Mouse (Mus musculus) layer of hippocampus, postnatal 25 days (tissue): ENCODE results near the gene Capns1. TPM values are rescaled to one million over a fixed set of nuclear protein-coding genes. Genes with fewer than 3 reads are reported as not detected.
"Not testable (repeated sequence)": the region's sequence is repeated elsewhere in the genome, so short reads cannot be mapped to it uniquely, and the experiment has no call there.

Experiments used
- DNase-seq, 2 experiments: peaks; one replicate each; pipeline ENCODE4 v3.0.0; 2022; ENCODE audit warnings: mixed read lengths in 2 of 2, low spot score in 1 of 2; ENCODE audit errors: extremely low spot score in 1 of 2
- total RNA-seq, 2 experiments: library from RNA; stranded (reverse); gene quantifications; 2 replicates each; pipeline ENCODE4 v1.2.3; 2021

Gene Capns1
- 100 to 1,000 TPM; 206 to 218 TPM for total RNA-seq

DNA sequence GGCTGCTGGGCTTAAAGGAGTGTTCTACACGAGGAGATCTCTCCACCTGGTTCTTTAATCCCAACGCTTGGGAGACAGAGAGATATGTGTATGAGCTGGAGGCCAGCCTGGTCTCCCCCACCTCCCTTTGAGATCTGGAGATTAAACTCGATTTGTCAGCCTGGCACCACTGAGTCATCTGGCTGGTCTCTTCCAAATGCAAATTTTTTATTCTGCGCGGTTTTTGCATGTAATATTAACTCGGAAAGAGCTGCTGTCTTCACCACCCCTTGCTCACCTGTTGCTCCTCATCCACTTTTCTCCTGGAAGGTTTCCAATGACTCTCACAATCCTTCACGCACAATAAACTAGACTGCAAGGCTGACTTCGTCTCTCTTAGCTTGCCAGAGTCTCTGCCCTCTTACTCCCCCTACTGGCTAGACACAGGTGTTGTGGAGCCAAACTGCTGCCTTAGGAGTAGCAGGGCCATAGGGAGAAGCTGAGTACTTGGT lies at the start of gene Capns1:
Gene Capns1, minus strand, starts transcription at position 331 of the 491 bp plus-strand sequence.
- DNase-seq: peak in 1 of 2 experiments; percentile 53

DNA sequence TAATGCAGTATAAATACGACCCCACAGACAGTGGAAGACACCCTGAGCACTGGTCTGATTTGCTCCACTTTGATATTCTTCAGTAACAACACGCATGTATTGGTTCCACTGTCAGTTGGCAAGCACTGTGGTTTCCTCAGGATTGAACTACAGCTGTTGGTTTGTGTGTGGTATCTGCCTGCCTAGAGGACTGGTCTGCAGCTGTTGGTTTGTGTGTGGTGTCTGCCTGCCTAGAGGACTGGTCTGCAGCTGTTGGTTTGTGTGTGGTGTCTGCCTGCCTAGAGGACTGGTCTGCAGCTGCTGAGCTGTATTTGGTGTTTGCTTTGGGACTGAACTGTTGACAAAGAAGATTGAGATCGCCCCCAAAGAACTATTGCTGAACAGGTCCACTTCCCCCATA lies 38.8 kb upstream of the Capns1 start:
- DNase-seq: not testable (repeated sequence)

- no peak for DNase-seq
Observed at GRCm38 (mm10) chr7:30235625-30236024, 37.0 kb upstream of the Capns1 start, which contains the start of gene Ovol3. Gene Ovol3 (minus strand): TSS chr7:30235725.

- no peak for DNase-seq
Observed at GRCm38 (mm10) chr7:30235091-30235490, 36.5 kb upstream of the Capns1 start.

GRCm38 (mm10) chr7:30234276-30234858 lies 35.8 kb upstream of the Capns1 start:
- no peak for DNase-seq

- DNase-seq: no peak
Observed at GRCm38 (mm10) chr7:30233387-30233786, 34.8 kb upstream of the Capns1 start.

- peak; percentile 15 to 49 for DNase-seq
Observed at GRCm38 (mm10) chr7:30232631-30233148, 34.1 kb upstream of the Capns1 start.

- peak; percentile 96 to 98 for DNase-seq
Observed at GRCm38 (mm10) chr7:30231669-30232454, 33.3 kb upstream of the Capns1 start, which contains the start of the genes Polr2i and Tbcb. Gene Polr2i (plus strand): TSS chr7:30231948. Gene Tbcb (minus strand): TSS chr7:30232272.

DNA sequence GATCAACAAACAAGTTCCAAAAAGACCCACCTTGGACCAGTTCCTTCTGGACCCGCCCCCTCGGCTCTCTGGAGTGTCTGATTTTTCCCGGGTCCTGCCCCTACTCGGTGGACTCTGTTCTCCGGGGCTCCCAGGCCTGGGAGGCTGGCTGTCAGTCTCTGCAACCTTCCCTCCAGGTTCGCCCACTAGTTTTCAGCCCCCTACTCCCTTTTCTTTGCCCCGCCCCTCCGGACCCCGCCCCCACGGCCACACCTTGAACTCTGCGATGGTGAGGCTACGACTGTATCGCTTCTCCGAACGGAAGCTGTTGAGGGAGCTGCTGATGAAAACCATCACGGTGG lies 32.7 kb upstream of the Capns1 start:
- no peak for DNase-seq

DNA sequence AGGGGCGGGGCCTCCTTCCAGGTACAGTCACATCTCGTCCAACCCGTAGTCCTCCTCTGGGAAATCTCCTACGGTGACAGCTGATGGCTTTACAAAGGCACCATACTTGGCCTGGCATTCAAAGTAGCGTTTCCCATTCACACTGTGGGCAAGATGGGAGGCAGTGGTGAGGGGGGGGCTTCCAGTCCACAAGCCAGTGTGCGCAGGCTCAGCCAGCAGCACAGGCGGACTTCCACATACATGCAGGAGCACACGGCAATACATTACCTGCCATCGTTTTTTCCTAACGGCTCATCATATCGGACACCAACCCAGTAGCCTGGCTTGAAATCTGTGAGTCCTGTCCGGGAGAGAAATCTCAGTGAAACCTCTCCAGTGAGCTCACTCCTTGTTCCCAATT lies 25.6 kb upstream of the Capns1 start:
- DNase-seq: no peak

DNA sequence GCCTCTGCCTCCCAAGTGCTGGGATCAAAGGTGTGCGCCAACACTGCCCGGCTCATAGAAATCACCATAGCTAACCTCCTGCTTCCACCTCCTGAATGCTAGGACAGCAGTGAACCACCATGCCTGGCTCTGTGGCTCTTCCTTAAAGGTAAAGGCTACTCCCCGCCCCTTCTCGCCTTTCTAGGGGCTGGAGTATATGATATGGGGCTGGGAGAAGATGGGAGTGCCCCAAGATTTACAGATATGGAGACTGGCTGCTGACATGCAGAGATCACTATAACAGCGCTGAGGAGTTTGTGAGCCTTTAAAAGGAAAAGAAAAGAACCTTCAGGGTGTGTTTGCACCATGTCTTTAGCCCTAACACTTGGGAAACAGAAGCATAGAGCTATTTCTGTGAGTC lies 23.6 kb upstream of the Capns1 start:
- no peak for DNase-seq

- DNase-seq: no peak
Observed at GRCm38 (mm10) chr7:30221433-30221832, 22.8 kb upstream of the Capns1 start.

DNA sequence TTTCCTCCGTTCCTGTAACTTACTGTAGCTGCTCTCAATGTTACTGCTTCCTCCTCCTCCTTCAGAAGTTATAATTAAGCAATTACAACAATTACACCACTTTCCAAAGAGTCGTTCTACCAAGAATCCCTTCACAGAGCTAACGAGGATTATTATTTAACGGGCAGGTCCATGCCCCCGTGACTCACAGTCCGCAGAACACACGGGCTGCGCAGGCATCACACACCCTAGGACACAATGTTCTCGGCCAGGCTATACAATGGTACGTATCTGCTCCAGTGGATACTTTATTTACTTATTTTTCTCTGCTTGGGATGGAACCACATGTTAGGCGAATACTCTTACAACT lies 21.4 kb upstream of the Capns1 start:
- no peak for DNase-seq

GRCm38 (mm10) chr7:30219293-30220007 lies 20.8 kb upstream of the Capns1 start:
- peak in 1 of 2 experiments; percentile 67 for DNase-seq

DNA sequence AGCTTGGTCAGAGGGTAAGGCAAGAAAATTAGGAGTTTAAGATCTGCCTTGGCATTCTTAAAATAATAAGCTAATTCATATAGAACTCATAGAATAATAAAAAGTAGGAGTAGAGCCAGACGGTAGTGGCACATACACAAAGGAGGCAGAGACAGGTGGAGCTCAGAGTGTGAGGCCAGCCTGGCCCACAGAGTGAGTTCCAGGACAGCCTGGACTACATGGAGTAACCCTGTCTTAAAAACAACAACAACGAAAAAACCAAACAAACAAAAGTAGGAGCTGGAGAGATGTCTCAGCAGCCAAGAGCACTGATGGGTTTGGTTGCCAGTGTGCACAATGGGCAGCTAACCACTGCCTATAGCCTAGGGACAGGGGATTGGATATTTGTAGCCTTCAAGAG lies 18.7 kb upstream of the Capns1 start:
- no peak for DNase-seq

GRCm38 (mm10) chr7:30216723-30217151 lies 18.1 kb upstream of the Capns1 start:
- DNase-seq: peak; percentile 56 to 88

DNA sequence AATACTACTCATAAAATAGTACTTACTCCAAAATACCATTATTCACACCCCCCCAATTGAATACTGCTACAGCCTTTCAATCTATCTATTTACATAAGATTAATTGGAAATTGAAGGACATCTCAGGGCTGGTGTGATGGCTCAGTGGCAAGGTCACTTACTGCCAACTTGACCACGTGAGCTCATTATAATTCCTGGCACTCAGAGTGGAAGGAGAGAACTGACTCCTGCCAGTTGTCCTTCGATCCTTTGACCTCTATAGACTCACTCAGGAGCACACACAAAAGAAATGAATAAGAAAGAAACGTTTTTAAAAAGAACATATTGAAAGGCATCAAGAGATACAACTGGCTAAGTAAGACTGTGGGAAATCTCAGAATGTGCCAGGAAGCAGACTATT lies 17.3 kb upstream of the Capns1 start:
- DNase-seq: no peak

- no peak for DNase-seq
Observed at GRCm38 (mm10) chr7:30213881-30214280, 15.3 kb upstream of the Capns1 start.

- no peak for DNase-seq
Observed at GRCm38 (mm10) chr7:30211025-30211424, 12.4 kb upstream of the Capns1 start.

- DNase-seq: not testable (repeated sequence)
Observed at GRCm38 (mm10) chr7:30206364-30206763, 7.8 kb upstream of the Capns1 start.

- peak in 1 of 2 experiments; percentile 69 for DNase-seq
Observed at GRCm38 (mm10) chr7:30205383-30205782, 6.8 kb upstream of the Capns1 start.
